Mouse (Mus musculus): ENCODE measurements around the gene Sash1. TPM values are rescaled to one million over a fixed set of nuclear protein-coding genes. Genes with fewer than 3 reads are reported as not detected.
A peak's percentile ranks its signal among the peaks of the same experiment; 100 is the strongest.

Gene Sash1
- 10 to 100 TPM; 24.4 to 37.2 (median 27.9) TPM for total RNA-seq (2022)

DNA sequence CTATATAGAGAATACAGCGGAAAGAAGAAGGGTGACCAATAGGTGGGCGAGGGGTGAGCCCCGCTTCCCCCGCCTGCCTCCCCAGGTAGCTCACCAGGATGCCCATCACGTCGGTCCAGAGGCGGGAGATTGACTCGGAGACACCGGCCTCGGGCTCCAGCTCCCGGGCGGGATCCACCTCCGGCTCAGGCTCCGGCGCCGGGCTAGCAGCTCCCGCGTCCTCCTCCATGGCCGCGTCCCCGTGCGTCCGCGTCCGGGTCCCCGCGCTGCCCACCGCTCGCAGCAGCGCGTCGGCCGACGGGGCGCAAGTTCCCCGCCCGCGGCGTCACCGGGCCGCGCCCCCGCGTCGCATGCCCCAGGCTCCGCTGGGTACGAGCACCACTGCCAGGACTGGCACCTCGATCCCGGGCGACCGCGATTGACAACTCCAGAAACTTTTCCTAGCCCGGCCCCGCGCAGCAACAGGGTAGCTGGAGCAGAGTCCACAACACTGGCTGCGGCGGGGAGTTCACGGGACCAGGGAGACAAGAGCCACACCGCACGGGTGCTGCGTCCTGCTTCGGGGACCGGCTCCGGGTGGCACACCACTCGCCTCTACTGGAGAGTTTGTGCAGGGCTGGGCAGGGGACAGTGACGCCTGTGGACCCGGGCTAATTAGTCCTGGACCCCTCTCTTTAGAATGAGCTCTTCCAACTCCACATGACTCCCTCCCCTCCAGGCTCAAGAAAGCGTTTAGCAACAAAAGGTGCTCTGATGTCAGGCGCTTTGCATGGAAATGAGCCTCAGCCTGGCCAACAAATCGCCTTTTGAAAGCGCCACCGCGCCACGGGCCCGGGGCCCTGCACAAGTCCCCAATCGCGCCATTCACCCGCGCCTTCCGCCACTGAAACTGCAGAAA, at the start of gene Sash1:
Gene Sash1, minus strand, starts transcription at position 441 of the 898 bp plus-strand sequence.
- DNase-seq: peak; percentile 86

DNA sequence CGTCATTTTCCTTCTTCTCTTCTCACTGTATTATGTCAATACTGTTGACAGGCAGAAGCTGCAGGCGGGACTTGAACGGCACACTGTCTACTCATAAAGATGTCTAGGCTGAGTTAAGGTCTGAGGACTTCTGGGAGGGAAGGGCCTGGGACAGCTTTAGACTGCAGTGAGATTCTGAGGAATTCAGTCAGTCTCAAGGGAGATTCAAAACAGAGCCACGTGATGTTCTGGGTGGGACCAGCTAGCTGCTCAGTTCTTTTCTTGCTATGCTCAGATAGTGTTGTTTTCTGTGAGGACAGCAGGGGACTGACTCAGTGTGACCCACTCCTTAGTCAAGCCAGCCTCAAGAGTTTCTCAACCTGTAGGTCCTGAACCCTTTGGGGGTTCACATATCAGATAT, 49.7 kb upstream of the Sash1 start:
- DNase-seq: no peak

DNA sequence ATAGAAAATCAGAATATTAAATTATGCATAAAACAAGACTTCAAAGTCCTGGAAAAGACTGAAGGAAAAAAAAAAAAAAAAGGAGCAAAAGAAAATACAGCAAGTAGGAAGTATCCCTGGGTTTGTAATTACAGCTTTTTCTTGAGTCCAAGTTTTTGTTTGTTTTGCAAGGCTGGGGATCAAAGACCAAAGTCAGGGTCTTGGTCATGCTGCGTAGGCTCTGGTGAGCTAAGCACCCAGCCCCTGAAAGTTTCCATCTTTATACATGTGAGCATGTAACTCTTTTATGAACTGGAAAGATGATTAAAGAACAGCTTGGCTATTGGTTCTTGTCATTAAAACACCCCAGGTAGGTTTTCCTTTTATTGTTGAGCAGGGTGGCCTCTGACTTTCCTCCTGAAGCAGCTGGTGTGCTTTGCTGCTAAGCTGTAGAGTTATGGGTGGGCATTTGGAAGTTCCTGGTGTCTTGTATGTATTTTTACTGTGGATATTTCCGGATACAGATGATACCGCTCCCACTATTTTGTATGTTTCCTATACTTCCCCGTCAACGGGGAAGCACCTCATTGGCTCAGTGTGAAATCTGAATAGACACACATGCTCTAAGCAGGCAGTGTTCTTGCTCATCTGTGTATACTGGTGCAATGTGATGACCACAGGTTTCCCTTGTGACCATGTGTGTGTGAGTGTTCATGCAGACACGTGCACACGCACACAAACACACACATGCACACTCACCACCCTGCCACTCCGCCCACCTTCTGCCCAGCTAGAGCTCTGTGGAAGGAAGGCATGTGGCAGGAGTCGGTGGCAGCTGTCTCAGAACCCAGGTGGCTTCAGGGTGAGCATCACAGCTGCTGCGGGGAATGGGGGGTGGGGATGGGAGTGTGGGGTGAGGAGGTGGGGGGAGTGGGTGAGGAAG, 47.8 kb upstream of the Sash1 start:
- no peak for DNase-seq

DNA sequence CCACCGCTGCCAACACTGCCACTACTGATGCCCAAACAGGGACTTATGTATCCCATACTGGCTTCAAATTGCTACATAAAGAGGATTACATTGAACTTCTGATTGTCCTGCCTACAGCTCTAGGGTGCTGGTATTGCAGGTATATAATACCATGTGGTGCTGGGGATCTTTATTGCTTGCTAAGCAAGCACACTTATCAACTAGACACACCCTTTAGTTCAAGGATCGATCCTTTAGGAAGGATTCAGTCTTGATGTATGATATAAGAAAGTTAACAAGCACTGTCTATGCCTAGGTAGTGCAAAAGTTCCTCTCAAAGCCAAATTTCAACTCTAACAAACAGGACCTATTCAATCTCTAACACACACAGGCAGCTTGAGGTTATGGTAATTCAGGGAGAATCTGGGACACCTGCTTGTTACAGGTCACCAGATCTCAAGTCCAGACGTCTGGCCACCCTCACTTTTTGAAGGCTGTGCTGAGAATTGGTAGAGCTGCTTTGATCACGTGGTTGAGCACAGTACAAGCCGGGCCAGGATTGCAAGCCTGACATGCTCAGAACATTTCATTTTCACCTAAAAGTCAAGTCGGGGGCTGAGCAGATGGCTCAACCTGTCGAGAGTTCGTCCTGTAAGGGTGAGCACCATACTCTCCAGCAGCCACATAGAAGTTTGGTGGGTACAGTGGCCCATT, 45.8 kb upstream of the Sash1 start:
- no peak for DNase-seq

DNA sequence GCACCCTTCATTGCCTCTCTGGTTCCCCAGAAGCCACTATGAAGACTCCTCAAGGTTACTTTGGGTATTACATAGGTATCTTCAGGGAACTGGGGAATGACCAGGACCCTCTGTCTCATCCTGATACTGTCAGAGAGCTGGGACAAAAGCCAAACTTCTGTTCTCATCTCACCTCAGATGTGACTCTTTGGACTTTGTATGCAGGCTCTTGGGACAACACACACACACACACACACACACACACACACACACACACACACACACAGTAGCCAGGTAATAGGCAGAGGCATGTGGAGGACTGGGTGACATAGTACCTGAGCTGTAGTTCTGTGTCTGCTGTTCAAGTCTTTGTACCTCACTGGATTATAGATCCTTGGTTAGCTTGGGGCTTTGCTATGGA, 44.8 kb upstream of the Sash1 start:
- DNase-seq: no peak

DNA sequence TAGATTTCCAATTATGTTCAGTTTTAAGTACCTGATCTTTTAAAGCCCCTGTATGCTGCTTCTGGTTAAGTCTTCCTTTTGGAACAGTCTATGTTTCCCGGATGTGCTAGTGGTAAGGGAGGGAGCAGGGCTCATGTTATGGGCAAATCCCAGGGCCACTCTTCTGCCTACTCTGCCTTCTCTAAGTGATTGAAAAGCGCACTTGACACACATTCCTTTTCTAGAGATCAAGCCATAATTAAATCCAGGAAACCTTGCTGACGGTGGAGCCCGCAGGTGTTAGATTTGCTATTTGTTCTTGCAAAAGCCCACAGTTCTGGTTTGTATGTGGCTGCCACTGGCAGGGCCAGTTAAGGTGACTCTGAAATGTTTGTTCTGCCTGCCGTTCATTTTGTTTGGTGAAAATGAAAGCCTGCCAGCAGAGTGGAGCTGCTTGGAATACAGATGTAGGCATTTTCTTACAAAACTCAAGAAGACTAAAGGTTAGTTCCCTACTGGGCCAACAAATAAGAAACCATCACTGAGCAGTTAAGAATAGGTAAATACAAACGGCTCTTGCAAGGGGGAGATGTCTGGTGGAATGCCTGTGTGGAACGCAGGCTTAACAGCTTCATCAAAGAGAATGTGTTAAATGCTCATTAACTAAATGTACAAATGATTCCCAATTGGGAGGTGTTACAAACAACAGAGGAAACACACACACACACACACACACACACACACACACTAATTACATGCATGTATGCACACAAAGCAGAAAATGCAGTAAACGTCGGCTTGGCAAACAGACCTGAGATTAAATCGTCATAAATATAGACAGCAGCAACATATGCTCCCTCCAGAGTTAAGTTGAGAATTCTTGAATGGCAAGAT, 43.1 kb upstream of the Sash1 start:
- DNase-seq: no peak

DNA sequence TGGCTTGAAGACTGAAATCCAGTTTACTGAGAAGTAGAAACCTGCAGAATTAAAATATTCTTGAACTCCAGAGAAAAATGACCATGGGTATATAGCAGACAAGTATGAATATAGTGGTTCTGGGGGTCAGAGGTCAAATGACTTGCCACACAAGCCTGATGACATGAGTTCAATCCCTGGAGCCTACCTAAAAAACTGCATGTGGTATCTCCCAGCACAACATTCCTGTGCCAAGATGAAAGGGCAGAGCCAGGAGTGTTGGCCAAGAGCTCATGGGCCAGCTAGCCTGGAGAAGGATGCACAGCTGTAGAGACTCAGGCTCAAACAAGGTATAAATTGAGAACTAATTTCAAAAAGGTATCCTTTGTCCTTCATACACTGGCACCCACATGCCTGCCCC, 42.4 kb upstream of the Sash1 start:
- DNase-seq: no peak

DNA sequence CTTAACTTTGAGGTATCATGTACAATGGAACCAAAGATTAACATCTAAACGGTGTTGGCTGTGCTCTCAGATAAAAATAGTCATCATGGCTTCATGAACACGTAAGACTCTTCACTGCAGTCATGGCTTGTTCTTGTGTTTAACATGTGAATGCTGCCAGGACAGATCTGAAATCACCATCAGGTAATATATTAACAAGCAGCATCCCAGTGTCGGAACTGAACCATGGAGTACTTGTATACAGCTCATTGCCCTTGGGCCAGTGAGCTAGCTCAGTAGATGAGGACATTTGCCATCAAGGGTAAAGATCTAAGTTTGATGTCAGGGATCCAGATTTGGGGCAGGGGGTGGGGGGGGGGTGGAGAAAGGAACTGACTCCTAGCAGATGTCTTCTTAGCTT, 41.0 kb upstream of the Sash1 start:
- DNase-seq: no peak

DNA sequence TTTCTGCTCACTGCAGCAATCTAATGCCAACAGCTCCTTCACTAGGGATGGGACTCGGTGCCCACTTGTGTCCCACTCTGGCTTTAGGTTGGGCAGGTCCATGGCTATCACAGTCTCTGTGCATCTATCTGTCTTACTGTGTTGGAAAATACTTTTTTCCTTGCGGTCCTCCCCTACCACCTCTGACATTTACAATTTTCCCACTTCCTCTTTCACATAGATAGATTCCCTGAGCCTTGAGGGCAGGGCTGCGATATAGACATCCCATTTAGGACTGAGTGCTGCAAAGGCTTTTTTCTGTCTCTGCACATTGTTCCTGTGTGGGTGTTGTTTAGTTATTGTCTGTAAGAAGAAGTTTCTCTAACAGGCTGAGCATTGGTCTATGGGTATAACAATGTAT, 40.4 kb upstream of the Sash1 start:
- DNase-seq: no peak

DNA sequence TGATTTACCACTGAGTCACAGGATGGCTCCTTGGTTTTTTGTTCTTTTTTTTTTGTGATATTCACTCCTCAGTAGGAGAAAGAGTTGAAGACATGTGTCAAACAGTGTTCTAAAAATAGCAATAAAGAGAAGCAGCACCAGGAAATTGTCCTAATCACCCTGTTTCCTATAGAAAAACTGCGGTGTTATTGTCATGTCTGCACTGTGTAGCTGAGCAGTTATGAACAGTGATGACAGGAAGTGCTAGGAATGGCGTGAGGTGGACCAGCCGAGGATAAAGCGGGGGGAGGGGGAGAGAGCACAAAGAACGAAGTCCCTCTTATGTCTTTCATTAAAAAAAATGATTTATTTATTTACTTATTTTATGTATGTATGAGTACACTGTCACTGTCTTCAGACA, 39.4 kb upstream of the Sash1 start:
- DNase-seq: no peak

DNA sequence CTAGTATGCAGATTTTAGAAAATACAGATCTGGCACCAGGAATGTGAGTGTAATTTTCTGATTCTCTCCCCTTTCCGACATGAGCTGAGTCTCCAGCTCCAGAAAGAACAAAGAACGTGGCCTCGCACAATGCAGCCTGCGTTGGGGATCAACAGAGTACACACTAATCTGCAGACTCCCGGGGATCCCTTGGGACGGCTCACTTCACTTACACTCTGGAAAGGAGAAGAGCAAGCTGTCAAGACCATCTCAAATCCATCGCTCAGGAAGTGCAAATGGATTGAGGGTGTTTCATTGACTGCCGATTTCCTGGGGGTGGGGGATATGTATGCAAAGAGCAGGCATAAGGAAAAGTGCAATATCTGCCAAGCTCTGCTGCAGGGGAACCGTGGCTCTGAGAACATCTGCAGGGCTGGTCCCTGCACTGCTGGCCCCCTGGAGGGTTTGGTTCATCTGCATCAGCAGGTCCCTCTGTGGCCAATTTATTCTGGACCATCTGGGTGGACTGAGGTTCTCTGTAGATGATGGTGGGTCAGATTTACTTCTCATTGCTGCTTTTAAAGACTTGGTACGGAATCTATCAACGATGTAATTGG, 35.3 kb upstream of the Sash1 start:
- no peak for DNase-seq

DNA sequence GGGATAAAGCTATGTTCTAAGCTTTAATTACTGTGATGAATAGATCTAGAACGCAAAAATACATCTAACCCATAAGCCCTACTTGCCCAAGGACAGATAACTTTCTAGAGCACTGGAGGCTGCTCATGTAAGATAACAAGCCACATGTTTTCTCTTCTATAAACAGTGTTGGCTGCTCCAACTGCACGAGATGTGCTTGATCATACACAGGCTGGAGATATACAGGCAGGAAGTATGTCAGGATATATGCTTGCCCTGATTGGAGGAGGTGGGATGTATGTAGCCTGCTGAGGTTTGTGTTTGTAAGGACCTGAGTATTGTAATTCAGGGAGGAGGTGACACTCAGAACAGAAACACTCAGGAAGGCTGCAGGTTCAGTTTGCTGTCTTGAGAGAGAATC, 31.9 kb upstream of the Sash1 start:
- DNase-seq: no peak

DNA sequence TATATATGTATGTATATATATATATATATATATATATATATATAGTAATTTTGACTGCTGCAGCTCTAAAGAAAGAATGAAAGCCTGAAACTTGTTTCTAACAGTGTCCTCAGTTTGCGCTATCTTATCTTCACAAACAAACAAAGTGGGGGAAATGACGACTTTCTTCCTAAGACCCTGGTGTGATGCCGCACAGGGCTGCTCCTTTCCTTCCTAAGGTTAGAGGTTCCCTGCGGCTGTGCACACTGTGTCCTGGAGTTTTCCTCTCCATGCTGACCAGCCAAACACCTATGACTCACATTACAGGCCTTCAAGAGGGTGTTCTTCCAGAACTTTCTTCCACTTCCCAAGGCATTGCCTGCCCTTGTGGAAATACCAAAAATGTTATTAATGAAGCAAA, 31.5 kb upstream of the Sash1 start:
- DNase-seq: peak; percentile 16

DNA sequence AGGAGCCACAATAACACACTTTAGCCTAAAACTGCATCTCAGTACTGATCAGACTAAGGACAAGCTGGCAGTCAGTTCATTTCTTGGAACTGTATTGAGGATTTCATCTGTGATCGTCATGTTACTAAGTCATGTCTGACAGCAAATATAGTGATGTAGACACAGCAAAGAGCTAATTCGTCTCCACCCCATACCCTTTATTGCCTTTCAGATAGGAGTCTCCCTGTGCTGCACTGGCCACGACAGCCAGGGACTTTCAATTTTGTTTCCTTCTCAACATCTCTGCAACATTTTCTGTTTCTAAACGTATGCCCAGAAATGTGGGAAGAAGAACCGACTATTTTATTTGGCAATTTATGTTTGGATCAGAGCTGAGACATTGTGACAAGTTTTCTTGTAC, 29.9 kb upstream of the Sash1 start:
- DNase-seq: no peak

DNA sequence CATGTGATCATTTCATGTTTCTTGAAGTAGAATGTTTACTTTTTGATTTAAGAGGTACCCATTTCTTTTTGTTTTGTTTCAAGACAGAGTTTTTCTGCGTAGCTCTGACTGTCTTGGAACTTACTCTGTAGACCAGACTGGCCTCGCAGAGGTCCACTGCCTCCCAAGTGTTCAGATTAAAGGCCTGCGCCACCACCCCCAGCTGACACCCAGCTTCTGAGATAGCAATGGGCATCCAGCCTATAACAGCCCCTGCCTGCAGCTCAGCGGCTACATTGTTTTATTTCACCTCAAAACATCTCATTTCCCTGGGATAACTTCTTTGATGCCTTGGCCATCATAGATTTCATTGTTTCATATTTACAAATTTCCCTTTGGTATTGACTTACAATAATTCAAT, 28.0 kb upstream of the Sash1 start:
- no peak for DNase-seq

DNA sequence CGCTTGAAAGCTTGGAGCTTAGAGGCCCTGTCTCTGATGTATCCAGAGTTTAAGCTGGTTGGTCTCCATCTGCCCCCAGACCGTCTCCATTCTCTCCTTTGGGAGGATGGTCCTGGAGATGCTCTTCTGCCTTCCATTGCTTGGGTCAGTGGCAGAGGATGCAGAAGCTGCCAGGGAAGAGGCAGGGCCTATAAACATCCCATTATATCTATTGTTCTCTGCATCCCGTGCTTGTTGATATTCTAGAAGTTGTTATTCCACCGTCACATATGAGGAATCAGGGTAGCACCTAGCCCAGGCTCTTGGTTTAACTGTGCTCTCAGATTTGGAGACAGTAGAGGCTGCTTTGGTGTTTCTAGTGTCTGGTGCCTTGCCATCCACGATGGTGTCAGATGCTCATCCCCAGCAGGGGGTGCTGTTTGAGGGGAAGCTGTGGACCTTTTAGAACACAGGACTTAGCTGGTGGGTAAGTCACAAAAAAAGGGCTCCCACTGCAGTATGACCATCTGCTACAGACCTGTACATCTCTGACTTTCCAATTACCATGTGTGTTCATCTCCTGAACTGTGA, 26.9 kb upstream of the Sash1 start:
- DNase-seq: no peak

DNA sequence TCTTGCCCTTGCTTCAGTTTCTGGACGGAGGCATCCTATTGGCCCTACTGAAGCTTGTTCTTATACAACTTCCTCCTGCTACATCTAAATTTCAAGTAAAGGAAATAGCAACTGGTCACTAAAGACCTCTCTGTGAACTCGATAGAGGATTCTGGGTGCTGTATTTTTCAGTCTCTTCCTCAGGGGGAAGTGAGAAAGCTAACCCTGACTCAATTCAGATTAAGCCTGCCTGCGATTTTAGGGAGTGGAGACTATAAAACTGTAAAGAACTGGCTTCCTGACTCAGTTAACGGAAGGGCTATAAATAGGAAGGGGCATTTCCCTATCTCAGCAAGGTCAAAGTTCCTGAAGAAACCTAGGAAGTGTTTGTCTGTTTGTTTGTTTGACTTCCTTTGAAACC, 26.3 kb upstream of the Sash1 start:
- no peak for DNase-seq

DNA sequence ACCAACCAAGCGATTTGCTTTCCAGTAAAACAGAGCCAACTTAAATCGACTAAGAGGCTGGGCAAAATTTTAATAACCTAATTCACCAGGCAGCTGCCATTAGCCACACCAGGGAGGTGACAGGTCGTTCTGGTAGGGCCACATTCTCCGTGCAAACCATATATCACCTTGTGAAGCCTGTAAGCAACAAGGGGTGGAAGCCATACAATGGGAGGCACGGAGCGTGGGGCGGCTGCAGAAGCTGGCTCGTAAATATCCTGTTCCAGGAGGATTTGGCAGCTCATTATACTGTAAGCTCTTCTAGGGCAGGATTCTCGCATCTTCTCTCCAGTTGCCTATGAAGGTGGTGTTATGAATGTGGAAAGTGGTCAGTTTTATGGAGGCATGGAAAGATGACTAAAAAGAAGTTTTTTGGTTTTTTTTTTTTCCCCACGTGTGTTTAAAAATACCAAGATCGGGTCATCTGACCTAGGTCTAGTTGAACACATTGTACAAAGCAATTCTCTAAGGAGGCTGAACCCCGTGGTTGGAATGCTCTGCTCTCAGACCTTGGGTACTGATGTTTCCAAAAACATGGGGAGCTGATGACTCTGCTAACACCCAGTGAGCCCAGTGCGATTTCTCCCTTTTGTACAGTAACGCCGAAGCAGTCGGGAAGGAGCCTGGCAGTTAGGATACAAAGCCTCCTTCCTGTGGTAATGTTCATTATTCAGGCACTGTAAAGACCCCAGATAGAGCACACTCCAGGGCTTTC, 24.5 kb upstream of the Sash1 start:
- no peak for DNase-seq

DNA sequence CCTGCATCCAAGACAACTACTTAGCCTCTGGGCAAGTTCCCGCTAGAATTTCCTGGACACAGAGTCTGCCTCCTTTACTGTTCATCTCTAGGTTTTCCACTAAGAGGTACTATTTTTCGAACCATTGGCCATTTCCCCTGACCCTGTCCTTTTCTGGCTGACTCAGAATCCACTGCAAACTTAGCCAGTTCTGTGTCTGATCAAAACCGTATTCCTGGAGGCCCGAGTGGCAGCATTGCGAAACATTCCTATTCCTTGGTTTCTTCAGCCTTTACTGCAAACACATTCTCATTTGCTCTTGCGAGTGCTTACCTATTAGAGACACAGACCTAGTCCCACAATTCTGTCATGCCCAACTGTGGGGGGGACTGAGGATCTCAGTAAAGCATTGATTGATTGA, 17.2 kb upstream of the Sash1 start:
- no peak for DNase-seq

DNA sequence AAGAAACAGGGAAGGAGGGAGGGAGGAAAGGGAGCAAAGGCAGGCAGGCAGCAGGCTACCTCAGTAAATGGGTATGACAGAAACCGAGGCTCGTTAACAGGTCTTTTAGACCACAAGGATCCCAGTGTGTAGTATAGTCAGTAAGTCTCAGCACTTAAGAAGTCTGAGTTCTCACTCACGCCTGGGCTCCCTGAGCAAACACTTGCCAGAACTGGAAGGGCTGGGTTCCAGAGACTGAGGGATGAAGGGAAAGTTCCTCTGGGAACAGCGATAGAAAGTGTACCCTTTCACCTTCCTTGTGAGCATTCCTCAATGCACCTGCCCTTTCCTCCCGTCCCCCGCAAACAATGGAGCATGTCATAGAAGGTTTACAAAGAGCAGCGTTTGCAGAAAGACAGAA, 16.5 kb upstream of the Sash1 start:
- no peak for DNase-seq
